ENCODE assay signal across 28 mouse cellular contexts in genomic region chr14:28240111-28240510, GRCm38 (mm10).
DNase-seq lines count a peak whose midpoint lies in the region; ATAC-seq lines count a peak whose summit lies in the region.
"Had no signal": no experiment of that assay in that cellular context is flagged by ENCODE, and none has a peak within 500 bp of the region (broad histone marks: within the 10 kb centered on the region; RNA-seq: fewer than 3 reads in every experiment).

No protein-coding gene starts in this region.

- no peak overlapping the region for H3K4me3 ChIP-seq in forebrain, embryonic 14.5 days (ENCODE audit: low read depth, low read length)
- H3K4me3 ChIP-seq in forebrain, embryonic 11.5 days (ENCODE audit: low read depth, low read length), result no peak overlapping the region
- H3K4me3 ChIP-seq in embryonic facial prominence, embryonic 11.5 days (ENCODE audit: low read depth, low read length), result no peak overlapping the region
- H3K4me3 ChIP-seq in limb, embryonic 12.5 days (replicated peaks), result no peak overlapping the region
- H3K4me3 ChIP-seq: erythroblast, embryonic 14.5 days; forebrain, embryonic 12.5 days; hindbrain, embryonic 13.5 days; layer of hippocampus, adult 2 months; left cerebral cortex, adult 2 months had no signal

- no peak overlapping the region for H3K4me2 ChIP-seq in forebrain, embryonic 14.5 days (ENCODE audit: low read length)
- H3K4me2 ChIP-seq in forebrain, embryonic 11.5 days (ENCODE audit: low read depth, low read length, severe bottlenecking), result no peak overlapping the region
- no peak overlapping the region for H3K4me2 ChIP-seq in embryonic facial prominence, embryonic 11.5 days (ENCODE audit: low read depth, low read length)
- no peak overlapping the region for H3K4me2 ChIP-seq in limb, embryonic 12.5 days
- H3K4me2 ChIP-seq: forebrain, embryonic 12.5 days; heart, embryonic 11.5 days; hindbrain, embryonic 13.5 days had no signal

- H3K27ac ChIP-seq in forebrain, embryonic 14.5 days (ENCODE audit: low read depth, low read length), result no peak overlapping the region
- no peak overlapping the region for H3K27ac ChIP-seq in forebrain, embryonic 11.5 days (ENCODE audit: low read depth, low read length)
- no peak overlapping the region for H3K27ac ChIP-seq in embryonic facial prominence, embryonic 11.5 days (replicated peaks; ENCODE audit: low read depth, low read length)
- peak overlapping the region; percentile 58 for H3K27ac ChIP-seq in limb, embryonic 12.5 days
- H3K27ac ChIP-seq: forebrain, embryonic 12.5 days; hindbrain, embryonic 13.5 days; layer of hippocampus, adult 2 months; left cerebral cortex, adult 2 months; liver, embryonic 14.5 days had no signal

- H3K36me3 ChIP-seq in forebrain, embryonic 14.5 days (ENCODE audit: control insufficient read depth, insufficient read depth, low read length), result no peaks in the 10 kb centered on the region
- no peaks in the 10 kb centered on the region for H3K36me3 ChIP-seq in forebrain, embryonic 11.5 days (ENCODE audit: control insufficient read depth, insufficient read depth, low read length)
- H3K36me3 ChIP-seq in embryonic facial prominence, embryonic 11.5 days (replicated peaks; ENCODE audit: control insufficient read depth, insufficient read depth, low read depth, low read length), result no peaks in the 10 kb centered on the region
- H3K36me3 ChIP-seq in limb, embryonic 12.5 days, result no peaks in the 10 kb centered on the region
- H3K36me3 ChIP-seq: forebrain, embryonic 12.5 days; G1E; hindbrain, embryonic 13.5 days had no signal

- peak; percentile 22 for DNase-seq in forebrain, embryonic 14.5 days (ENCODE audit: low spot score)
- DNase-seq in forebrain, embryonic 11.5 days (ENCODE audit: low spot score), result no peak
- DNase-seq in Muller cell, postnatal 12 days (ENCODE audit: inconsistent ontology term), result peak; percentile 26
- DNase-seq in embryonic facial prominence, embryonic 11.5 days (ENCODE audit: low spot score), result peak; percentile 56
- no peak for DNase-seq in frontal cortex, postnatal 10 days (ENCODE audit: low spot score in 2 of 2)
- DNase-seq in gastrocnemius, postnatal 4 days (ENCODE audit: low spot score in 2 of 2), result no peak
- DNase-seq: adrenal gland, postnatal 36 days; cerebellum, adult 2 months; cerebellum, postnatal 14 days; gastrocnemius, postnatal 25 days; heart, adult 18-20 months; heart, postnatal 36 days; liver; lung, adult 2 months; lung, postnatal 10 days; midbrain, embryonic 14.5 days; spleen, adult 18-20 months; thymus, postnatal 25 days had no signal

- H3K9me3 ChIP-seq in forebrain, embryonic 14.5 days (replicated peaks; ENCODE audit: control insufficient read depth, low read length), result no peaks in the 10 kb centered on the region
- no peaks in the 10 kb centered on the region for H3K9me3 ChIP-seq in forebrain, embryonic 11.5 days (ENCODE audit: control insufficient read depth, low read length)
- H3K9me3 ChIP-seq in embryonic facial prominence, embryonic 11.5 days (replicated peaks; ENCODE audit: control insufficient read depth, low read length), result no peaks in the 10 kb centered on the region
- H3K9me3 ChIP-seq in limb, embryonic 12.5 days, result no peaks in the 10 kb centered on the region
- H3K9me3 ChIP-seq: forebrain, embryonic 12.5 days; hindbrain, embryonic 13.5 days had no signal

- 0 out of 2 replicates have a peak, but pooled peaks cover 3% of the 10 kb centered on the region for H3K27me3 ChIP-seq in forebrain, embryonic 14.5 days (replicated peaks; ENCODE audit: control insufficient read depth, insufficient read depth, low read length)
- no peaks in the 10 kb centered on the region for H3K27me3 ChIP-seq in forebrain, embryonic 11.5 days (ENCODE audit: control insufficient read depth, insufficient read depth, low read length)
- no peaks in the 10 kb centered on the region for H3K27me3 ChIP-seq in embryonic facial prominence, embryonic 11.5 days (ENCODE audit: control insufficient read depth, insufficient read depth, low read length)
- no peaks in the 10 kb centered on the region for H3K27me3 ChIP-seq in limb, embryonic 12.5 days
- H3K27me3 ChIP-seq: hindbrain, embryonic 13.5 days had no signal

- WGBS in forebrain, embryonic 14.5 days, result 10% methylated on average over 3 of the region's 3 CpGs
- WGBS in forebrain, embryonic 11.5 days, result 15% methylated on average over 3 of the region's 3 CpGs
- WGBS in embryonic facial prominence, embryonic 11.5 days, result 18% methylated on average over 3 of the region's 3 CpGs
- WGBS in limb, embryonic 12.5 days, result 9% methylated on average over 3 of the region's 3 CpGs

- H3K9ac ChIP-seq in forebrain, embryonic 14.5 days (ENCODE audit: low read length), result no peak overlapping the region
- H3K9ac ChIP-seq in forebrain, embryonic 11.5 days (ENCODE audit: low read length), result no peak overlapping the region
- H3K9ac ChIP-seq in embryonic facial prominence, embryonic 11.5 days (replicated peaks; ENCODE audit: low read length), result no peak overlapping the region
- no peak overlapping the region for H3K9ac ChIP-seq in limb, embryonic 12.5 days (replicated peaks)
- H3K9ac ChIP-seq: forebrain, embryonic 12.5 days; hindbrain, embryonic 13.5 days; liver, embryonic 14.5 days had no signal

- no peak for ATAC-seq in forebrain, embryonic 14.5 days
- ATAC-seq in forebrain, embryonic 11.5 days (replicated peaks; ENCODE audit: low FRiP score), result no peak
- ATAC-seq in embryonic facial prominence, embryonic 11.5 days (replicated peaks; ENCODE audit: insufficient number of reproducible peaks, low FRiP score, low TSS enrichment, low read depth), result no peak
- no peak; the same call in 1 of the 2 replicates for ATAC-seq in limb, embryonic 12.5 days (ENCODE audit: insufficient number of reproducible peaks, insufficient read depth, low FRiP score, low TSS enrichment, low read depth)
- ATAC-seq: intestine, postnatal 0 days had no signal

- H3K4me1 ChIP-seq in forebrain, embryonic 14.5 days (ENCODE audit: control insufficient read depth, insufficient read depth, low read length), result no peaks in the 10 kb centered on the region
- H3K4me1 ChIP-seq in forebrain, embryonic 11.5 days (replicated peaks; ENCODE audit: control insufficient read depth, insufficient read depth, low read length), result no peaks in the 10 kb centered on the region
- H3K4me1 ChIP-seq in embryonic facial prominence, embryonic 11.5 days (ENCODE audit: control insufficient read depth, insufficient read depth, low read length), result no peaks in the 10 kb centered on the region; the same call in 1 of the 2 replicates
- H3K4me1 ChIP-seq in limb, embryonic 12.5 days (replicated peaks), result peaks cover 34% of the 10 kb centered on the region
- H3K4me1 ChIP-seq: forebrain, embryonic 12.5 days; hindbrain, embryonic 13.5 days had no signal

Comparison
In these comparisons a context has a peak if more than half of its experiments do, and no peak if none do; other contexts are left out.
1. DNase-seq: peak in forebrain, embryonic 14.5 days (single experiment), Muller cell, postnatal 12 days (single experiment) and embryonic facial prominence, embryonic 11.5 days (single experiment); none in forebrain, embryonic 11.5 days (single experiment), frontal cortex, postnatal 10 days (0 of 2) and gastrocnemius, postnatal 4 days (0 of 2).